Mouse (Mus musculus) stomach, embryonic 16.5 days (tissue): ENCODE measurements around the gene Arhgdia. TPM values are rescaled to one million over a fixed set of nuclear protein-coding genes. Genes with fewer than 3 reads are reported as not detected.

Experiments
- ATAC-seq: fragments of 200-750 bp; cut with Nextera tagmentation; 2 replicates; pipeline ENCODE4 v1.8.0; 2017; ENCODE audit warnings: moderate number of reproducible peaks, moderate TSS enrichment; ENCODE audit not compliant: insufficient read depth, low FRiP score
- H3K27ac ChIP-seq: fragments of 300-500 bp; sonication (generic); 2 replicates; pipeline ENCODE4 v1.5.1; 2014; ENCODE audit warnings: low read length
- H3K27me3 ChIP-seq: fragments of 300-500 bp; sonication (generic); 2 replicates; pipeline ENCODE4 v1.6.1; 2014; ENCODE audit warnings: low read length, control low read depth, mixed read lengths; ENCODE audit not compliant: control insufficient read depth, insufficient read depth
- H3K36me3 ChIP-seq: fragments of 300-500 bp; sonication (generic); 2 replicates; pipeline ENCODE4 v1.6.1; 2014; ENCODE audit warnings: low read length; ENCODE audit not compliant: control insufficient read depth, insufficient read depth
- H3K4me1 ChIP-seq: fragments of 300-500 bp; sonication (generic); 2 replicates; pipeline ENCODE4 v1.6.1; 2014; ENCODE audit warnings: low read length, control low read depth, mixed read lengths; ENCODE audit not compliant: control insufficient read depth, insufficient read depth
- H3K4me2 ChIP-seq: fragments of 300-500 bp; sonication (generic); 2 replicates; pipeline ENCODE4 v1.6.1; 2014; ENCODE audit warnings: low read depth, low read length, mixed read lengths
- H3K4me3 ChIP-seq: fragments of 300-500 bp; sonication (generic); replicated peaks from 2 replicates; pipeline ENCODE4 v1.5.1; 2014; ENCODE audit warnings: mild to moderate bottlenecking, low read length
- H3K9ac ChIP-seq: fragments of 300-500 bp; sonication (generic); 2 replicates; pipeline ENCODE4 v1.6.1; 2014; ENCODE audit warnings: low read length
- H3K9me3 ChIP-seq: fragments of 300-500 bp; sonication (generic); replicated peaks from 2 replicates; pipeline ENCODE4 v1.6.1; 2016; ENCODE audit warnings: low read length, control low read depth; ENCODE audit not compliant: control insufficient read depth
- WGBS: fragments of 180-500 bp; shearing (Covaris S2); extraction: QIAGEN DNeasy Blood & Tissue Kit; methylation state at CpG from one replicate; pipeline ENCODE4 v1.1.7; 2014; 5-methylcytosine and 5-hydroxymethylcytosine counted together
- polyA plus RNA-seq: library from polyadenylated mRNA; unstranded; fragments of >200 nt; fragmentation: Nextera tagmentation; extraction: Ambion mirVana; gene quantifications from 2 replicates; pipeline ENCODE4 v1.2.1, GENCODE M21; 2015

The Arhgdia gene
- polyA plus RNA-seq, 1 experiment from 2014 or later = 543 TPM

DNA sequence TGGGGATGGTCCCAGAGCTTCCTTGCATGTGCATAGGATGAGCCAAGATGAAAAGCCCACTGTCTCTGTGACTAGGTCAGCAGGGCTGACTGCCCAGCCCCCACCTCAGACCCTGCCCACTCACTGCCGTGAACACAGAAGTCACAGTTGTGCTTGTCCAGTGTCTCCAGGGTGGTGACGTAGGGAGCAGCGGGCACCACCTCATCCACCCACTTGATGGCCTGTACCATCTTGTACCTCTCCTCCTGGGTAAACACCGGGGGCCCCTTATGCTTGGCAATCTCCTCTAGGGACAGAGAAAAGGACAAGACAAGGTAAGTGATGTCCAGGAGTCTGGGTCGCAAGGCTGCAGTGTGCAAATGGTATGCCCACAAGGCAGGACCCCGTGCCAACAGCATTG, 33.7 kb upstream of the Arhgdia start:
- WGBS = 93% methylated on average over 6 of the region's 6 CpGs
- Histone ChIP-seq H3K27me3 (no peaks in the 10 kb centered on the region), H3K4me2 (no peak overlapping the region), H3K4me1 (peaks cover 14% of the 10 kb centered on the region), H3K9ac (peak overlapping the region; percentile 3; the same call in 1 of the 2 replicates), H3K27ac (no peak overlapping the region), H3K36me3 (peaks cover 15% of the 10 kb centered on the region; the same call in 1 of the 2 replicates), H3K9me3 (no peaks in the 10 kb centered on the region), H3K4me3 (no peak overlapping the region)
- ATAC-seq = no peak

DNA sequence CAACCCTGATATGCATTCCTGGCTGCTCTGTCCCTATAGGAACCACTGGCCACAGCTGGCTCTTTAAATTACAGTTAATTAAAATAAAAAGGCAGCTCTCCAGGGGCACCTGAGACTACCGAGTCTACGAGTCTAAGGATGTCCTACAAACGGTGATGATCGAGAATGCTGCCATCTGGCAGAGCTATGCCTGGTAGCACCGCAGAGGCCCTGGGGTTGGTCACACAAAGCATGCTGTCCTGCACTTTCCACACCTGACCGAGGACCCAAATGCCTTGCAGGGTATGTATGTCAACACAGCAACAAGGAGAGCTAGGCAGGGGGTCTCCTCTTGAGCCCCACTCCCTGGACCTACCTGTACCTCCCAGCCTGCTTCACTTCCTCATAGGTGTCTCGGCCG, 32.6 kb upstream of the Arhgdia start:
- Histone ChIP-seq H3K4me2 (no peak overlapping the region), H3K27me3 (no peaks in the 10 kb centered on the region), H3K4me3 (no peak overlapping the region), H3K36me3 (peaks cover 14% of the 10 kb centered on the region; the same call in 1 of the 2 replicates), H3K4me1 (peaks cover 24% of the 10 kb centered on the region), H3K27ac (no peak overlapping the region), H3K9ac (no peak overlapping the region), H3K9me3 (no peaks in the 10 kb centered on the region)
- WGBS = 88% methylated on average over 8 of the region's 8 CpGs
- no peak for ATAC-seq

DNA sequence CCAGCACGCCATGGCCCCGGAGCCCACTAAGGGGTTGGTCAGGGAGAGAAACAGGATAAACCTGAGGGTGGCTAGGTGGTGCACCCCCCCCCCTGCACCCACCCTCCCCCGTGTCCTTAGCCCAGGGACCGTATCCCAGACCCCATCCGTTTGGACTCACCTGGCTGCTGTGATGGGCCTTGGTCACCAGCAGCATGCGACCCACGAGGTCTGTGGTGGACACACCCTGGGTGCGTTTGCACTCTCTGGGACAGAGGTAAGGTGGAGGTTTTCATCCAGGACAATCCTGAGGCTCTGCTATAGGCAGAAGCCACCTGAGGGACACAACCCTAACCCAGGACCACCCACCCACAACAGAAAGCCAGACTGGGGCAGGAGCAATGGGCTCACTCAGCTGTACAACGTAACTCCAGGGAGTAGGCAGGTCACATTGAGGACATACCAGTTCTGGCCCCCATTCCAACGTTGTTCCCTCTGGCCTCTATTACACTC, 32.1 kb upstream of the Arhgdia start:
- WGBS = 82% methylated on average over 10 of the region's 10 CpGs
- H3K27ac ChIP-seq = no peak overlapping the region
- H3K9me3 ChIP-seq = no peaks in the 10 kb centered on the region
- no peak overlapping the region for H3K4me3 ChIP-seq
- no peak overlapping the region for H3K4me2 ChIP-seq
- no peak overlapping the region for H3K9ac ChIP-seq
- no peaks in the 10 kb centered on the region for H3K27me3 ChIP-seq
- peaks cover 28% of the 10 kb centered on the region for H3K4me1 ChIP-seq
- H3K36me3 ChIP-seq = peaks cover 12% of the 10 kb centered on the region; the same call in 1 of the 2 replicates
- no peak for ATAC-seq

DNA sequence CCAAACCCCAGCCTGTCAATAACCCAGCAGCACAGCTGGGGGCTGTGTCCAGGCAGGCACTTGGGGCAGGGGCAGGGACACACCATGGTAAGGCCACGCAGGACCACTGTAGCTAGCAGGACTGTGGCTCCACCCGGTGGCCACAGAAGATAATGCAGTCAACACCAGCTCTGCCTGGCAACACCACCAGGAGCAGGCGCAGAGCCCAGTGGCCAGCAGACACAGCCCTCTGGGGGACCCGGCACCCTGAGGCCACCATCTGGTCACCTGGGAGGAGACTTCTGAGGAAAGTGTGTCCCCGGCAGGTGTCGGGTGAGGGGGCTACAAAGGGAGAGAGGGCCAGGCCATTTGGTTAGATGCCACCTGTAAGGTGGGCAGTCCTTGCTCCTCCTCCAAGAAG, 31.3 kb upstream of the Arhgdia start:
- no peak overlapping the region for H3K4me3 ChIP-seq
- peaks cover 33% of the 10 kb centered on the region for H3K4me1 ChIP-seq
- ATAC-seq = no peak
- H3K27me3 ChIP-seq = no peaks in the 10 kb centered on the region
- H3K9me3 ChIP-seq = no peaks in the 10 kb centered on the region
- no peak overlapping the region for H3K9ac ChIP-seq
- H3K36me3 ChIP-seq = peaks cover 8% of the 10 kb centered on the region; the same call in 1 of the 2 replicates
- WGBS = 32% methylated on average over 6 of the region's 6 CpGs
- no peak overlapping the region for H3K4me2 ChIP-seq
- no peak overlapping the region for H3K27ac ChIP-seq

DNA sequence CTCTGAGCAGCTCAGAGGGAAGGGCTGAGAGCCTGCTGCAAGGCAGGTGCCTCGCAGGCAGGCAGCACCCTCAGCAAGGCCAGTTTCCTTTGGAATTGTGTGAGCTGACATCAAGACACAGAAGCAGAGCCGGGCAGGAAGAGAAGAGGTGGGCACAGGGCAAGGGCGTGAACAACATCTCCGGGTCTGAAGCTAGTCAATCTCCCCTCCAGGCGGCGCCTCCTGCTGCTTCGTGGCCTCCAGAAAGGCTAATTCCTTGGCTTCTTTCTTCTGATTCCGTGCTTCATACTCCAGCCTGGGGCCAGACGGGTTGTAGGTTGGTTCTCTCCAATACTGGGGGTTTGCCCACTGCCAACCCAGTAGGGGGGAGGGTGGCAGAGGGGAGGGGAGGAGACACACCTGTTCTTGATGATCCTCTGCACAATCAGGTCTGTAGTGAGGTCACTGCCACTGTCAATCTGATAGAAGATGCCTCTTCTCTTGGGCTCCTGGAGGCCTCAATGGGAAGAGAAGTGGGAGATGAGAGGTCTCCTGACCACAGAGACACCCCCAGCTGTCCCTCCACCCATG, 29.1 kb upstream of the Arhgdia start:
- Histone ChIP-seq H3K27me3 (no peaks in the 10 kb centered on the region), H3K4me3 (no peak overlapping the region), H3K9me3 (no peaks in the 10 kb centered on the region), H3K27ac (no peak overlapping the region), H3K36me3 (peaks cover 8% of the 10 kb centered on the region; the same call in 1 of the 2 replicates), H3K4me2 (no peak overlapping the region), H3K9ac (no peak overlapping the region), H3K4me1 (peaks cover 27% of the 10 kb centered on the region)
- ATAC-seq = no peak
- WGBS = 80% methylated on average over 9 of the region's 9 CpGs

DNA sequence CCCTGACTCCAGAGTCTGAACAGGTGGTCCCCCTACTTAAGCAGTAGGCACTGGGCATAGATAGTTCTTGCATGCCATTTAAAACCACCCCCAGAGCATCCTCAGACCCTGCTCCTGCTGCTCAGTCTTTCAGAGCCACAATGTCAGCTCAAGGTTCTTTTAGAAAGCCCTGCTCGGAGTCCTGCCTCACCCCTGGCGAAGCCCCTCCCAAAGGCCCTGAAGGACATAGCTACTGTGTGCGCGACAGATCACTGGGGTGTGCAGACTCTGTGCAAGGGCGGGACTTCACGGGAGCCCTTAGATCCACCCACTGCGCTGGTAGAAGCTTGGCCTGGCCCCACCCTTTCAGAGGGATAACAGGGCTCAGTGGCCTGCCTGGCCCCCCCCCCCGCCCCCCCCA, 27.8 kb upstream of the Arhgdia start:
- no peak overlapping the region; the same call in 1 of the 2 replicates for H3K9ac ChIP-seq
- H3K27me3 ChIP-seq = no peaks in the 10 kb centered on the region
- H3K4me1 ChIP-seq = peaks cover 27% of the 10 kb centered on the region
- H3K4me3 ChIP-seq = peak overlapping the region; percentile 39; the same call in 1 of the 2 replicates
- H3K4me2 ChIP-seq = peak overlapping the region; percentile 70
- H3K36me3 ChIP-seq = peaks cover 15% of the 10 kb centered on the region; the same call in 1 of the 2 replicates
- no peaks in the 10 kb centered on the region for H3K9me3 ChIP-seq
- 37% methylated on average over 8 of the region's 8 CpGs for WGBS
- H3K27ac ChIP-seq = peak overlapping the region; percentile 35; the same call in 1 of the 2 replicates
- peak; percentile 68; the same call in 1 of the 2 replicates for ATAC-seq

DNA sequence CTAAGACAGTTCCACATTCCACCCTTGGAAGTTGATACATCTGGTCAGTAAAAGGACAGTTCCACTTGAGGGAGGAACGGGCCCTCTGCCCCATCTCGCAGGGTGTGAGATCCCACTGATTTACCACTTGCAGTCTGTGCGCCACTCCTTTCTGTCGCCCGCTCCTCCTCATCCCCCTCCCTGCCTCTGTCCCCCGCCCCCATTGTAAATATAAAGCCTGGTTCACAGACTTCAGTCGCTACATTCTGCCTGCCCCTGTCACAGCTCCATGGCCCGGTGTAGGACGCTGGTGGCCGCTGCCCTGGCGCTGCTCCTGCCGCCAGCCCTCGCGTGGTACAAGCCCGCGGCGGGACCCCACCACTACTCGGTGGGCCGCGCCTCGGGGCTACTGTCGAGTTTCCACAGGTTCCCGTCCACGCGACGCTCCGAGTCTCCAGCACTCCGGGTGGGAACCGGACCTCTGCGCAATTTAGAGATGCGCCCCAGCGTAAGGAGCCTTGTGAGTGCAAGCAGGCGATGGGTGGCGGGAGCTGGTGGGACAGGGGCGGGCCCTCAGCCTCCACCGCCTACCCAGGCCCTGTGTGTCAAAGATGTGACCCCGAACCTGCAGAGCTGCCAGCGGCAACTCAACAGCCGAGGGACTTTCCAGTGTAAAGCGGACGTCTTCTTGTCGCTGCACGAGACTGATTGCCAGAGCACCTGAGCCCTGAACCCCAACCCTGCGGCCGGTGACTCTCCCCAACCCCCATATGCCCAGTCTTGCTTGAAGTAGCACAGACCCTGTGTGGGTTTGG, 27.0 kb upstream of the Arhgdia start, which contains the start of gene Npb:
Npb (plus strand) TSS at position 237 of the 794 bp plus-strand sequence.
- peak; percentile 44 for ATAC-seq
- Histone ChIP-seq H3K4me1 (peaks cover 27% of the 10 kb centered on the region), H3K27me3 (no peaks in the 10 kb centered on the region), H3K9ac (peak within 1 kb of the TSS; percentile 70), H3K4me3 (peak within 1 kb of the TSS; percentile 39), H3K36me3 (peaks cover 11% of the 10 kb centered on the region; the same call in 1 of the 2 replicates), H3K9me3 (no peaks in the 10 kb centered on the region), H3K4me2 (peak within 1 kb of the TSS; percentile 70), H3K27ac (peak within 1 kb of the TSS; percentile 35; the same call in 1 of the 2 replicates)
- 6% methylated on average over 45 of the region's 45 CpGs for WGBS

DNA sequence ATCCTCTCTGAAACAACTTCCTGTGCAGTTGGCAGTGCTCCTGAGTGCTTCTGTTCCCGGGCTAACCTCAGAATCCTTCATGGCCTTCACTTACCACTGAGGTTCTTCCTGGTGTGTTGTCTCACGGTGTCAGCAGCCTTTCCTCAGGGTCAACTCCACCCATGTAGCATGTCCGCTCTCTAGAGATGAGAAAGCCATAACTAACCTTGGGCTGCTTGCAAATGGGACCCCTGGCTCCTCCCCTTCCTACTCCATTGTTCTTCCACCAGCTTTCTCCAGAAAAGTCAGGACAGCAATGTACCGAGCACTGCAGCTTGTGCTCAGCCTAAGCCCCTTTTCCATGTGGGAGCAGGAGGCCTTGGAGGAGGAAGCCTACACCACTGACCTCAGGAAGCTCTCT, 25.3 kb upstream of the Arhgdia start:
- Histone ChIP-seq H3K27me3 (no peaks in the 10 kb centered on the region), H3K9me3 (no peaks in the 10 kb centered on the region), H3K36me3 (peaks cover 13% of the 10 kb centered on the region; the same call in 1 of the 2 replicates), H3K4me1 (peaks cover 27% of the 10 kb centered on the region), H3K9ac (peak overlapping the region; percentile 19; the same call in 1 of the 2 replicates), H3K4me2 (no peak overlapping the region), H3K4me3 (no peak overlapping the region), H3K27ac (no peak overlapping the region)
- 71% methylated on average over 4 of the region's 4 CpGs for WGBS
- no peak for ATAC-seq

DNA sequence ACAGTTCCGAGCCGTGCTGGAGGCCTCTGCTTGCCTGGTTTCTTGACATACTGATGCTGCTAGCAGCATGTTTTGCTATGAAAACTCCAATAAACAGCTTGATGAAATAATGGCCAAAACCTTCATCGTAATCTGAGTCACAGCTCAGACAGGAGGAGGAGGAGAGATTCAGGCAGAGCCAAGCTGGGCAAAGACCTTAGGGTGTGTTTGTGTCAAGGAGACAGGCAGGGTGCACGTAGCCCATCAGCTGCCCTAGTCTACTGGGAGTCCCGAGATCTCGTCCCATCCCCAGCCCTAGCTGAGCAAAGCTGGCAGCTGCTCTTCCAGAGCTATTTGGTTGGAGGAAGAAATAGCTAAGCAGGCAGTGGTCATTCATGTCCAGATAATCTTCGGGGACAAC, 24.2 kb upstream of the Arhgdia start:
- H3K36me3 ChIP-seq = peaks cover 18% of the 10 kb centered on the region; the same call in 1 of the 2 replicates
- no peak for ATAC-seq
- no peak overlapping the region for H3K27ac ChIP-seq
- peaks cover 27% of the 10 kb centered on the region for H3K4me1 ChIP-seq
- H3K27me3 ChIP-seq = no peaks in the 10 kb centered on the region
- H3K9me3 ChIP-seq = no peaks in the 10 kb centered on the region
- 84% methylated on average over 7 of the region's 7 CpGs for WGBS
- H3K4me2 ChIP-seq = no peak overlapping the region
- no peak overlapping the region for H3K9ac ChIP-seq
- no peak overlapping the region for H3K4me3 ChIP-seq
